Mouse (Mus musculus): Measurements from ENCODE around the gene Kirrel3. TPM values are rescaled to one million over a fixed set of nuclear protein-coding genes. Genes with fewer than 3 reads are reported as not detected.

Kirrel3 gene
- total RNA-seq, 2 experiments from 2014 or later, result 77.0 to 80.1 TPM

DNA sequence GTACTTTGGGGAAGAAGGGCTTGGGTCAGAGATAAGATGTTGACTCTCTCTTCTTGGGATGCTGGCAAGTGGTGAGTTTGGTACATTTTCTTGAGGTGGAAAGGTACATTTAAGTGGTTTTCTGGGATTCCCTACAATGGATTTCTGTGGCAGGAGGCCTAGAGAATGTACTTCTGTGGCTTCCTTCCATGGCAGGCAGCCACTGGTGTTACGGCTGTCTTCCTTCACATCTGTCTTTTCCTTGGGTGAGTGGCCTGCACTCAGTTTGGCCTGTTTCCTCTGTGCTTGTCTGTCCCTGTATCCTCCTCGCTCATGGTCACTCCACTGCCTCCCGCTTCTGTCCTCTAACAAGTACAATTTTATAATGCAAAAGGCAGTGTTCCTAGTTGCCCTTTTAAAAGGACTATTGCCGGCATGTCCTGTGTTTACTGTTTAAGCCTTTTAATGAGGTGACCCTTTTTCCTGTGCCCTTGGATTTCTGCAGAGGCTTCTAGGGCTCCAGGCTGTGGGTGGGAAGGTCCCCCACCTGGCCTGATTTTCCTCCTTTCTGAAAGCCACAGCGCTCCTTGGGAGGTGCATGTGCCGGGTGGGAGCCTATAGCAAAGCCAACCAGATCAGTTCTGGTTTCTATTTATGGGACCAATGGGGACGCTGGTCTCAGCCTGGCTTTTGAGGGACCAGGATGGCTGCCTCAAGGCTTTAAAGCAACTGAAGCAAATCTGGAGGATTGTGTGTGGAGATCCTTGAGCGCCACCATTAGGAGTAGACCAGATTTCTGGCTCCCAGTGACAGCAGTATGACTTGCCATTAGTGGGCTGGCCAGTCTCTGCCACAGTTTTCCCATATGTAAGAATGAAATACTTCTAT, 491.1 kb downstream of the Kirrel3 start:
- intact Hi-C loops (cut with DNase I), result no loop called here
- no peak for DNase-seq (ENCODE audit: extremely low spot score in 1 of 2, low spot score in 2 of 2)

GRCm38 (mm10) chr9:34977700-34978099, 492.0 kb downstream of the Kirrel3 start:
- intact Hi-C loops (cut with DNase I), result no loop called here
- no peak for DNase-seq (ENCODE audit: extremely low spot score in 1 of 2, low spot score in 2 of 2)

GRCm38 (mm10) chr9:34978229-34978628, 492.5 kb downstream of the Kirrel3 start:
- no peak for DNase-seq (ENCODE audit: extremely low spot score in 1 of 2, low spot score in 2 of 2)
- intact Hi-C loops (cut with DNase I), result no loop called here

GRCm38 (mm10) chr9:34980516-34981265, 495.0 kb downstream of the Kirrel3 start:
- intact Hi-C loops (cut with DNase I), result loop anchor here (5.0 kb wide), 1 partner anchor 37 kb away; no protein-coding TSS in a partner anchor
- no peak for DNase-seq (ENCODE audit: extremely low spot score in 1 of 2, low spot score in 2 of 2)

GRCm38 (mm10) chr9:34983513-34984462, 498.1 kb downstream of the Kirrel3 start:
- intact Hi-C loops (cut with DNase I), result loop anchor here (5.0 kb wide), 1 partner anchor 34 kb away; no protein-coding TSS in a partner anchor
- DNase-seq (ENCODE audit: extremely low spot score in 1 of 2, low spot score in 2 of 2), result peak in 1 of 2 experiments; percentile 43

GRCm38 (mm10) chr9:34986156-34986555, 500.5 kb downstream of the Kirrel3 start:
- peak; percentile 36 to 70 for DNase-seq (ENCODE audit: extremely low spot score in 1 of 2, low spot score in 2 of 2)
- intact Hi-C loops (cut with DNase I), result no loop called here

- DNase-seq (ENCODE audit: extremely low spot score in 1 of 2, low spot score in 2 of 2), result no peak
- intact Hi-C loops (cut with DNase I), result no loop called here
Observed at GRCm38 (mm10) chr9:34987422-34988148, 501.9 kb downstream of the Kirrel3 start.

GRCm38 (mm10) chr9:34988683-34989082, 503.0 kb downstream of the Kirrel3 start:
- intact Hi-C loops (cut with DNase I), result no loop called here

DNA sequence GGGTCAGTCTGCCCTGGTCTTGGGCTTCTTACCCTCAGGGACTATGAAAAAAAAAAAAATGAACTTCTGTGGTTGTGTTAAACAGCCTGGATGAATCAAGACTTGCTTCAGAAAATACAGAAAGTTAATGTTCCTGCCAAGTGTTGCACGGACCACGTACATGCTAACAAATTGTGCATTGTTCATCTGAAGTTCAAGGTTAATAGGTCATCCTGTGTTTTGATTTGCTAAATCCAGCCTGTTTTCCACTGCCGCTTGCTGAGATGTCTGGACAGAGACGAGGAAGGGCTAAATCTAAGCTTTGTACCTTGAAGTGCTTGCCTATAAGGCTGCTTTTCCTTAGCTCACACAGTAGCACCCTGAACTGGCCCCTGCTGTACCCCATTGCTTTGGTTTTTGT, 506.5 kb downstream of the Kirrel3 start:
- intact Hi-C loops (cut with DNase I), result no loop called here
- DNase-seq (ENCODE audit: extremely low spot score in 1 of 2, low spot score in 2 of 2), result no peak

More at GRCm38 (mm10) chr9:34988683-34989082, 503.0 kb downstream of the Kirrel3 start:
- no peak for DNase-seq (ENCODE audit: extremely low spot score in 1 of 2, low spot score in 2 of 2)

DNA sequence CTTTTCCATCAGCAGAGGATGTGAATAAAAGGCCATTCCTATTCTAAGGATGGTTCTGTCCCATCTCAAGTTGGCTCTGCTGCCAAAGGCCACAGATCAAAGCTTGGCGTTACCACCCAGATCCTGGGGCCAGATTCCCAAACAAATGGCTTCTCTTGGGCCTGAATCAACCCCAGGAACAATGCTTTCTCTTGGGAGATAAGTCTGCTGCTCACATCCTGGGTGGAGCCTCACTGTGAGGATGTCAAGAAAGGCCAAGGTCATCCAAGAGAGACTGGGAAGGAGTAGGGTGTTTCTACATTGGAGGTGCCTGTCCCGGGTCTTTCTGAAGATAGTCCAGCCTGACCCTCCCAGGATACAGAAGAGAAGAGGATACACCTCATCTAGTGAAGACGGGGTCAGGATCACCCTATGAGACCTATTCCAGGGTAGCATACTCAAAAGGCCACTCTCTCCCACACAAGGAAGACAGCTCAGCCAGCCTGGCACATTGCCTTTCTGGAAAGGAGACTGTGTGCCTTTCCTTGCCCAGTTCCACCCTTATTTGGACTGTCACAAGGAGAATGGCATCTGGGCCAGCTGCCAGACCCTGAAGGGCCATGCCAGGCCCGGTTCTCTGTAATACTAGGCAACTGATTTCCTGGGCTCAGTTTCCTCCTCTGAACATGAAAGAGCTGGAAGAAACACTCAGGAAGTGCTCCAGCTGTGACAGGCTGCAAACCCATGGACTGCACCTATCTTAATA, 507.9 kb downstream of the Kirrel3 start:
- intact Hi-C loops (cut with DNase I), result no loop called here

GRCm38 (mm10) chr9:34995078-34995477, 509.4 kb downstream of the Kirrel3 start:
- DNase-seq (ENCODE audit: extremely low spot score in 1 of 2, low spot score in 2 of 2), result no peak
- intact Hi-C loops (cut with DNase I), result no loop called here

More for the DNA sequence above, 507.9 kb downstream of the Kirrel3 start:
- DNase-seq (ENCODE audit: extremely low spot score in 1 of 2, low spot score in 2 of 2), result peak; percentile 76 to 81

GRCm38 (mm10) chr9:34995660-34996378, 510.1 kb downstream of the Kirrel3 start:
- intact Hi-C loops (cut with DNase I), result no loop called here
- DNase-seq (ENCODE audit: extremely low spot score in 1 of 2, low spot score in 2 of 2), result peak; percentile 39 to 41

DNA sequence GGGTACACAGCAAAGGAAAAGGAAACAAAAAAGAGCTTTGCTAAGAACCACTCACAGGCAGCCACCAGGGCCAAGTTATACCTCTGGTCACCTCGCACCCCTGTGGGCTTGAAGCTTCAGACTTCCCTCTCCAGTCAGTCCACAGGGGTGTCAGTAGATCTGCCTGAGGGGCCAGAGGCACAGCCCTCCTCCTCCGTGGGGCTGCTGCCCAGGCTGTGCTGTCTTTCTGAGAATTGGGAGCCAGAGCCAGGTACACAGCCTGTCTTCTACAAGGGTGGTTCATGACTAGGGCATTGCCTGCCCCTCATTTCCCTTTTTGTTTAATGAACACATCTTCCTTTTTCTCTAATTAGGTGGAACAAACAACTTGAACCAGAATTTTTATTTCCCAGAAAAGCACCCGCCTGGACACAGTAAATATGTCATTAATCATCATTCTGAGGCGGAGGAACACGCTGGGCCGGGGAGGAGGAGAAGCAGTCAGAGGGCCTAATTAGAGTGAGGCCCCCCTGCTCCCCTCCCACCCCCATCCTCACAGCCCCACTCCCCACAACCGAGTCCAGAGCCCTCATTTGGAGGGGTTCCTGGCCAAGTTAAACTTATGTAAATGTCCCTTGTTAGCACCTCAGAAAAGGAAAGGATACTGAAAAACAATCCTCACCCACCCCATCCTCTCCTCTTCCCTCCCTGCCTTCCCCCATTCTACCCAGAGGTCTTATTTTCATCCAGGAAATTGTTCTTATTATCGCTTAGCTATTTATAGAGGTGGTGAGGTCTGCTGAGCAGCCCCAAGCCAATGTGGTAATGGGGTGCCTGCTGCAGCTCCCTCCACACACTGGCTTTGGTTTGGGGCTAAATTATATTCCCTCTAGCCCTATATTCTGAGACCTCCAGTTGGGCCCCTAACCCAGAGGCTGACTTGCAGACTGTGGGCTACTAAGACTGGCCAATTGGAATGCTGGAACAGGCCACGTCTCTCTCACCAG, 512.5 kb downstream of the Kirrel3 start:
- DNase-seq (ENCODE audit: extremely low spot score in 1 of 2, low spot score in 2 of 2), result no peak
- intact Hi-C loops (cut with DNase I), result no loop called here

DNA sequence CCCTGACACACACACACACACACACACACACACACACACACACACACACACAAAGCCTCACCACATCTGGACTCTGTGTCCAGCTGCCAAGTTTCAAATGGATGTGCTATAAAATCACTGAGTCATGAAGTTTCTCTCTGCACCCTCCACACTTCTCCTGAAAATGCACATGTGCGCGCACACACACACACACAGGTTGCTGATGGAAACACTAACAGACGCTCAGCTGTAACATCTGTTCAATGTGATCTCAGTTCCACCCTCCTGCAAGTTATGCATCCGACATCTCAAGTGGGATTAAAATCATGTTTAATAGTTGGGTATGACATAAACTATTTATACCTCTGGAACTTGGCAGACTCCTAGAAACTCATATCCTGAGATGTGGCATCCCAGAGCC, 518.4 kb downstream of the Kirrel3 start:
- intact Hi-C loops (cut with DNase I), result no loop called here
- no peak for DNase-seq (ENCODE audit: extremely low spot score in 1 of 2, low spot score in 2 of 2)

DNA sequence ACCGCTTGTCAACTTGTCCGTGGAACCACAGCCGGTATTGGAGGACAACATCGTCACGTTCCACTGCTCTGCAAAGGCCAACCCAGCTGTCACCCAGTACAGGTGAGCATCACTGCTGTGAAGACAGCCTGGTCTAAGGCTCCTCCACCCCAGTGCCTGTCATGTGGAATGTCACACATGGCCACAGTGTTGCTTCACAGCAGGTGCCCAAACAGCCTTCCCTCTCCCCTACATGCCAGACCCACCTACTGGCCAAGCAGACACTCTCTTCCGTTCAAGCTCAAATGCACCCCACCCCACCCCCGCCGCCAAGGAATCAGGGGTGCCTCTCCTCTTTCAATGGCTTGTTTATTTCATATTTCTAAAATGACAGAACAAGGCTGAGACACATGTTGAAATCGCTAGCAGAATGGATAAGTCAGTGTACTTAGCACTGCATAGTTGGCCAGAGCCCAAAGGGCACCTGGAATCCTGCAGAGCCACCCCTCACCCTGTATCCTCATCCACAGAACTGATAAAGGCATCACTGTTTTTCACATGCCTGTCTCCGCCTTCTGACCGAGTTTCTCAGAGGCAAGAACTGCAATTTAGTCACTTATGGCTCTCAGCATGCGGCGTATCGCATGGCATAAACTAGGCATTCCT, 522.1 kb downstream of the Kirrel3 start:
- intact Hi-C loops (cut with DNase I), result no loop called here
- DNase-seq (ENCODE audit: extremely low spot score in 1 of 2, low spot score in 2 of 2), result no peak

Data from left cerebral cortex, postnatal 10 days (tissue).